Mouse (Mus musculus) kidney, adult 18-20 months (tissue): ENCODE results near the gene Prdx1.
"Not testable (repeated sequence)": the region's sequence is repeated elsewhere in the genome, so short reads cannot be mapped to it uniquely, and the experiment has no call there.

ENCODE experiments used
- DNase-seq: peaks from one replicate; pipeline ENCODE4 v3.0.0; 2021

The Prdx1 gene

GRCm38 (mm10) chr4:116679141-116679540 is 6.2 kb upstream of the Prdx1 start:
- DNase-seq: no peak

- not testable (repeated sequence) for DNase-seq
Measured at GRCm38 (mm10) chr4:116680521-116680920, 4.8 kb upstream of the Prdx1 start.

GRCm38 (mm10) chr4:116683957-116684356 is 1.4 kb upstream of the Prdx1 start:
- DNase-seq: no peak

GRCm38 (mm10) chr4:116684665-116685064 is 679 bp upstream of the Prdx1 start:
- DNase-seq: no peak

GRCm38 (mm10) chr4:116687041-116687440 is 1.7 kb downstream of the Prdx1 start:
- DNase-seq: no peak

GRCm38 (mm10) chr4:116689309-116689876 is 4.0 kb downstream of the Prdx1 start:
- peak; percentile 34 for DNase-seq

GRCm38 (mm10) chr4:116692146-116692545 is 6.8 kb downstream of the Prdx1 start:
- no peak for DNase-seq

GRCm38 (mm10) chr4:116693785-116694184 is 8.4 kb downstream of the Prdx1 start:
- no peak for DNase-seq

- peak; percentile 67 for DNase-seq
Measured at GRCm38 (mm10) chr4:116698693-116699342, 13.5 kb downstream of the Prdx1 start.

- DNase-seq: no peak
Measured at GRCm38 (mm10) chr4:116700964-116701363, 15.6 kb downstream of the Prdx1 start.

- DNase-seq: peak; percentile 79
Measured at GRCm38 (mm10) chr4:116703804-116704203, 18.5 kb downstream of the Prdx1 start.

- no peak for DNase-seq
Measured at GRCm38 (mm10) chr4:116707666-116708065, 22.3 kb downstream of the Prdx1 start.

- peak; percentile 89 for DNase-seq
Measured at GRCm38 (mm10) chr4:116708201-116708764, 22.9 kb downstream of the Prdx1 start, which contains the start of the genes Mmachc and Ccdc163. Mmachc (minus strand) TSS chr4:116708406. Ccdc163 (plus strand) TSS chr4:116708509.

- DNase-seq: no peak
Measured at GRCm38 (mm10) chr4:116708791-116709390, 23.5 kb downstream of the Prdx1 start.

GRCm38 (mm10) chr4:116710154-116710553 is 24.8 kb downstream of the Prdx1 start:
- DNase-seq: no peak

- no peak for DNase-seq
Measured at GRCm38 (mm10) chr4:116712536-116712935, 27.2 kb downstream of the Prdx1 start.

- peak; percentile 56 for DNase-seq
Measured at GRCm38 (mm10) chr4:116719396-116719795, 34.1 kb downstream of the Prdx1 start.

- peak; percentile 92 for DNase-seq
Measured at GRCm38 (mm10) chr4:116720343-116721097, 35.2 kb downstream of the Prdx1 start, which contains the start of gene Tesk2. Tesk2 (plus strand) TSS chr4:116720948.

GRCm38 (mm10) chr4:116721098-116721628 is 35.8 kb downstream of the Prdx1 start:
- DNase-seq: no peak

GRCm38 (mm10) chr4:116722230-116722629 is 36.9 kb downstream of the Prdx1 start:
- DNase-seq: peak; percentile 25

- DNase-seq: no peak
Measured at GRCm38 (mm10) chr4:116725444-116725843, 40.1 kb downstream of the Prdx1 start.

- no peak for DNase-seq
Measured at GRCm38 (mm10) chr4:116727401-116727800, 42.1 kb downstream of the Prdx1 start.

GRCm38 (mm10) chr4:116729532-116729931 is 44.2 kb downstream of the Prdx1 start:
- DNase-seq: no peak
